Mouse (Mus musculus) gastrocnemius, postnatal 14 days (tissue): ENCODE measurements at regions not wholly inside any gene's neighbourhood (a gene's known extent, or its start where the extent isn't known, plus 50 kb on each side); places are given as distances from the start of the nearest gene placed in this dataset.
A peak's percentile ranks its signal among the peaks of the same experiment; 100 is the strongest.

ENCODE experiments used
- DNase-seq: peaks from one replicate; pipeline ENCODE4 v3.0.0; 2021; ENCODE audit warnings: mixed read lengths
- intact Hi-C: fragments of 180-260 bp; cut with DNase I; formaldehyde crosslinking; loops from one replicate; pipeline ENCODE4 v1.15.1; 2025; ENCODE audit warnings: low total_unique reads

GRCm38 (mm10) chrX:57711914-57712313 is 208.4 kb upstream of the Gpr101 start:
- intact Hi-C loops: no loop called here
- DNase-seq: no peak

- intact Hi-C loops: no loop called here
- DNase-seq: no peak
Measured at GRCm38 (mm10) chrX:57709115-57709877, 205.7 kb upstream of the Gpr101 start.

GRCm38 (mm10) chrX:57708501-57708900 is 204.9 kb upstream of the Gpr101 start:
- intact Hi-C loops: no loop called here
- no peak for DNase-seq

- DNase-seq: no peak
- intact Hi-C loops: no loop called here
Measured at GRCm38 (mm10) chrX:57707932-57708331, 204.4 kb upstream of the Gpr101 start.

GRCm38 (mm10) chrX:57706683-57707308 is 203.2 kb upstream of the Gpr101 start:
- intact Hi-C loops: no loop called here

DNA sequence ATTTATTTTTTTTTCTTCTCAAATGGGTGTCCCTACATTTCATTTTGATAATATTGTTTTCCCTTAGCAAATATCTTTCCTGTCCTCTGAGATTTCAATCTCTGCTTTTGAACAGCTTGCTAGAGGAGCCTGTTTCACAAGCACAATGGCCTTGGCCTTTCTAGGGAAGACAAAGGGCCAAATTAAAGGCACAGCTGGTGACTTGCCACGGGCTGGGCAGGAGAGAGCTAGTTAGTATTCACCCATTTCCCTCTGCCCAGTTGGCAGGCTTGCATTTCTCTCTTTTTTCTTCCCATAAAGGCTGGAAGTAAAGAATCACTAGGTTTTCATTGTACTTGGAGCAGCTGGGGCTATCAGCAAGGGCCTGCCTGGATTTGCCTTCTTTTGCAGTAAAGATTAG is 188.9 kb upstream of the Gpr101 start:
- DNase-seq: no peak
- intact Hi-C loops: no loop called here

More at GRCm38 (mm10) chrX:57706683-57707308, 203.2 kb upstream of the Gpr101 start:
- no peak for DNase-seq

- intact Hi-C loops: loop anchor here (5.0 kb wide), 1 partner anchor 244 kb away; no protein-coding TSS in a partner anchor
- no peak for DNase-seq
Measured at GRCm38 (mm10) chrX:57676764-57677163, 173.2 kb upstream of the Gpr101 start.

DNA sequence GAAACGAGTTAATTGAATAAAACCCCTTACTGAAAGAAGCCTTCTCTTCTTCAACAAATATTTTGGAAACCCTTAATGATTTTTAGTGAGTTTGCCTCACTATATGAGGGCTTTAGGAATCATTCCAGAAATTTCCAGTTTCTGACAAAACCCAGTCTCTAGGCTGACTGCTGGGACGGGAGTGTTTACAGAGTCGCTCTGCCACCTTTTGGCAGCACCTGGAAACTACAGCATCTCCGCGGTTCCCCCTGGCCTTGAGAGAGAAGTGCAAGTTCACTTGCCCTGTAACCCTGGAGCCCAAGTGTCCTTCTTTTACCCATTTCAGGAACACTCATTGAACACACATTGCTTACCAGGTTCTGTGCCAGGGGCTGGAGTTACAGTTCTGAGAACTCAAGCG is 171.4 kb upstream of the Gpr101 start:
- intact Hi-C loops: loop anchor here (5.0 kb wide), 1 partner anchor 243 kb away; no protein-coding TSS in a partner anchor
- DNase-seq: peak; percentile 6

DNA sequence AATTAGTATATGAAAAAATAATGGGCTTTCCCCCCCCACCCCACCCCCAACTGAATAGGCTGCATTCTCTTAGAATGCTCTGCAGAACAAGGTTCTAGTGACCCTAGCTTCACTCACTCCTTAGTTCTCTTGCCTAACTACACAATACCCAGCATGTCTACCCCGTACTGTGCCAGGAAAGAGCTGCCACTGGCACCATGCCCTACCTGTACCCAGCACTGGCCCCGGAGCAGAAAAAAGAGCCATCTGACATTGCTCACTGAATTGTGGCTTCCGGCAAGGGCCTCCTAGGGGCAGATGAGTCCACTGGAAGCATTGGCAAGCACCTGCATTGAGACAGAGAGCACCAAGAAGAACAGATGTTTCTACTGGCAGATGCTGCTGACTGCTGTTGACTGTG is 156.0 kb upstream of the Gpr101 start:
- no peak for DNase-seq
- intact Hi-C loops: no loop called here

- no peak for DNase-seq
- intact Hi-C loops: no loop called here
Measured at GRCm38 (mm10) chrX:57656035-57656434, 152.5 kb upstream of the Gpr101 start.

DNA sequence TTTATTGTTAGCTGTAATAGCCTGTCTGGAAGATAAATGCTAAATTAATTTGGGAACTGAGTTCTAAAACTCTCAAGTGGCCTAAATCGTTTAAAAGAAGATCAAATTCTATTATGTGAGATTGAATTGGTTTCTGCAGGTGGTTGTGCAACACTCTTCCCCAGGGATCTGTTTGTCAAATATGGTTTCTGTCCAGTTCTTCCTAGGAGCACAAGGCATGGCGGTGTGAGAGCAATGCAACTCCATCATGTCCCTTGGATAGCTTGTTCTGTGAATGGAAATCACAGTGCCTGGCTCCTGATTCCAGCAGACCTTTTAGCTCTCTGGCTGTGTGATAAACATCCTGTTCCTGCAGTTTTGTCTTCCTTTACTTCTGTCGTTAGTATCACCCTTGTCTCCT is 151.9 kb upstream of the Gpr101 start:
- intact Hi-C loops: no loop called here
- DNase-seq: no peak
